Mouse (Mus musculus): ENCODE results near the gene Tiam2.

DNA sequence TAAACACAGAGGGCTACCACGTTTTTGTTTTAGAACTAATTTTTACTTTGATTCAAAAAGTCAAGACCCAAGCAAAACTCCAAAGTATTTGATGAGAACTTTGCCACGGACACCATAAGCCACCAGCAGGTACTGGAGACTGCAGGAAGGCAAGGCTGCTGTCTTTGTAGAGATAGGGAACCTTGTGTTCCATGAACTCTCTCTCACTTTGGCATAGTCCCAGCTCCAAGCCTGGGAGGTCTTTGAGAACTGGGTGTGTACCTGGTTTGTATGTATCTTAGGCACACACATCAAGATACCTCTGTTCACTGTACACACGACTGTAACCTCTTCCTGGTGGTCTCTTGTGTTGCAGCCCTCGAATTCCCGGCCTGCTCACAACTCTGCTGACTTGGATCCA is 187.9 kb downstream of the Tiam2 start:
- TF ChIP-seq POLR2A (IDR thresholded peaks at IDR 0.05; ENCODE audit: low read depth, low read length) (no peak), CTCF (IDR thresholded peaks at IDR 0.05; ENCODE audit: borderline replicate concordance, insufficient read depth, low read length) (no peak)

All from embryonic fibroblast, embryonic 13.5 days (primary cell).